Mouse (Mus musculus) intestine, embryonic 14.5 days (tissue): ENCODE data around the gene Emilin3. TPM values are rescaled to one million over a fixed set of nuclear protein-coding genes. Genes with fewer than 3 reads are reported as not detected.

Experiments
- ATAC-seq: fragments of 200-750 bp; cut with Nextera tagmentation; replicated peaks from 2 replicates; pipeline ENCODE4 v1.8.0; 2017; ENCODE audit warnings: low read depth, moderate number of reproducible peaks, moderate TSS enrichment, moderate library complexity; ENCODE audit not compliant: low FRiP score, low TSS enrichment
- DNase-seq: peaks from one replicate; pipeline ENCODE4 v3.0.0-alpha.2; 2018; ENCODE audit warnings: low spot score
- H3K27ac ChIP-seq: fragments of 300-500 bp; sonication (generic); 2 replicates; pipeline ENCODE4 v1.5.1; 2014; ENCODE audit warnings: low read depth, mild to moderate bottlenecking, control low read depth
- H3K27me3 ChIP-seq: fragments of 300-500 bp; sonication (generic); replicated peaks from 2 replicates; pipeline ENCODE4 v1.6.1; 2014; ENCODE audit warnings: low read length, control low read depth; ENCODE audit not compliant: control insufficient read depth, insufficient read depth
- H3K36me3 ChIP-seq: fragments of 300-500 bp; sonication (generic); 2 replicates; pipeline ENCODE4 v1.6.1; 2014; ENCODE audit warnings: low read length, control low read depth; ENCODE audit not compliant: control insufficient read depth, insufficient read depth
- H3K4me1 ChIP-seq: fragments of 300-500 bp; sonication (generic); replicated peaks from 2 replicates; pipeline ENCODE4 v1.6.1; 2014; ENCODE audit warnings: low read length, control low read depth, mixed read lengths; ENCODE audit not compliant: control insufficient read depth, insufficient read depth
- H3K4me2 ChIP-seq: fragments of 300-500 bp; sonication (generic); 2 replicates; pipeline ENCODE4 v1.6.1; 2014; ENCODE audit warnings: low read length
- H3K4me3 ChIP-seq: fragments of 300-500 bp; sonication (generic); 2 replicates; pipeline ENCODE4 v1.5.1; 2014; ENCODE audit warnings: low read depth, low read length, control low read depth, mixed read lengths
- H3K9ac ChIP-seq: fragments of 300-500 bp; sonication (generic); 2 replicates; pipeline ENCODE4 v1.6.1; 2014; ENCODE audit warnings: mild to moderate bottlenecking, low read length
- H3K9me3 ChIP-seq: fragments of 300-500 bp; sonication (generic); 2 replicates; pipeline ENCODE4 v1.6.1; 2016; ENCODE audit warnings: low read length, control low read depth; ENCODE audit not compliant: control insufficient read depth
- WGBS: fragments of 180-500 bp; shearing (Covaris S2); extraction: QIAGEN DNeasy Blood & Tissue Kit; methylation state at CpG from one replicate; pipeline ENCODE4 v1.1.7; 2014; 5-methylcytosine and 5-hydroxymethylcytosine counted together
- polyA plus RNA-seq: library from polyadenylated mRNA; unstranded; fragments of >200 nt; fragmentation: Nextera tagmentation; extraction: Ambion mirVana; gene quantifications from 2 replicates; pipeline ENCODE4 v1.2.1, GENCODE M21; 2014

Emilin3 gene
- polyA plus RNA-seq, 1 experiment from 2014 or later, result 29.0 TPM

GRCm38 (mm10) chr2:160931378-160931777 lies 19.2 kb upstream of the Emilin3 start:
- no peak for ATAC-seq
- no peak for DNase-seq
- WGBS, result 94% methylated on average over 5 of the region's 5 CpGs

GRCm38 (mm10) chr2:160925203-160925602 lies 13.1 kb upstream of the Emilin3 start:
- Histone ChIP-seq H3K9me3 (no peaks in the 10 kb centered on the region), H3K4me3 (no peak overlapping the region), H3K4me1 (0 out of 2 replicates have a peak, but pooled peaks cover 5% of the 10 kb centered on the region), H3K4me2 (no peak overlapping the region), H3K27me3 (no peaks in the 10 kb centered on the region), H3K36me3 (no peaks in the 10 kb centered on the region), H3K9ac (no peak overlapping the region), H3K27ac (no peak overlapping the region)
- WGBS, result 75% methylated on average over 9 of the region's 9 CpGs
- ATAC-seq (no peak), DNase-seq (no peak)

More at GRCm38 (mm10) chr2:160931378-160931777, 19.2 kb upstream of the Emilin3 start:
- H3K9ac ChIP-seq, result no peak overlapping the region
- H3K9me3 ChIP-seq, result 0 out of 2 replicates have a peak, but pooled peaks cover 3% of the 10 kb centered on the region
- no peak overlapping the region for H3K4me3 ChIP-seq
- H3K27ac ChIP-seq, result no peak overlapping the region
- no peak overlapping the region for H3K4me2 ChIP-seq
- H3K36me3 ChIP-seq, result no peaks in the 10 kb centered on the region
- H3K27me3 ChIP-seq, result no peaks in the 10 kb centered on the region
- peaks cover 5% of the 10 kb centered on the region; the same call in 1 of the 2 replicates for H3K4me1 ChIP-seq

- no peak overlapping the region for H3K9ac ChIP-seq
- H3K27me3 ChIP-seq, result no peaks in the 10 kb centered on the region
- WGBS, result 61% methylated on average over 6 of the region's 7 CpGs
- no peak overlapping the region for H3K4me3 ChIP-seq
- 0 out of 2 replicates have a peak, but pooled peaks cover 5% of the 10 kb centered on the region for H3K4me1 ChIP-seq
- H3K27ac ChIP-seq, result no peak overlapping the region
- no peaks in the 10 kb centered on the region for H3K36me3 ChIP-seq
- peak; percentile 61 for ATAC-seq
- H3K9me3 ChIP-seq, result no peaks in the 10 kb centered on the region
- H3K4me2 ChIP-seq, result no peak overlapping the region; the same call in 1 of the 2 replicates
- DNase-seq, result no peak
Observed at GRCm38 (mm10) chr2:160921285-160921684, 9.2 kb upstream of the Emilin3 start.

- 71% methylated on average over 2 of the region's 2 CpGs for WGBS
- Histone ChIP-seq H3K36me3 (no peaks in the 10 kb centered on the region), H3K4me1 (peaks cover 15% of the 10 kb centered on the region), H3K4me3 (no peak overlapping the region), H3K27me3 (no peaks in the 10 kb centered on the region), H3K27ac (no peak overlapping the region), H3K9ac (no peak overlapping the region), H3K9me3 (no peaks in the 10 kb centered on the region), H3K4me2 (no peak overlapping the region)
- DNase-seq, result no peak
- ATAC-seq, result no peak
Observed at GRCm38 (mm10) chr2:160918930-160919215, 6.7 kb upstream of the Emilin3 start.

GRCm38 (mm10) chr2:160918154-160918929 lies 6.2 kb upstream of the Emilin3 start:
- no peak overlapping the region for H3K27ac ChIP-seq
- no peak overlapping the region for H3K4me2 ChIP-seq
- no peak overlapping the region for H3K9ac ChIP-seq
- no peaks in the 10 kb centered on the region for H3K9me3 ChIP-seq
- no peaks in the 10 kb centered on the region for H3K36me3 ChIP-seq
- H3K27me3 ChIP-seq, result no peaks in the 10 kb centered on the region
- H3K4me1 ChIP-seq, result peaks cover 15% of the 10 kb centered on the region
- DNase-seq (no peak), ATAC-seq (no peak)
- no peak overlapping the region for H3K4me3 ChIP-seq
- WGBS, result 70% methylated on average over 8 of the region's 8 CpGs

- H3K27me3 ChIP-seq, result 0 out of 2 replicates have a peak, but pooled peaks cover 7% of the 10 kb centered on the region
- H3K4me1 ChIP-seq, result peaks cover 15% of the 10 kb centered on the region
- H3K9ac ChIP-seq, result no peak overlapping the region
- 95% methylated on average over 3 of the region's 3 CpGs for WGBS
- H3K9me3 ChIP-seq, result no peaks in the 10 kb centered on the region
- H3K27ac ChIP-seq, result no peak overlapping the region
- H3K36me3 ChIP-seq, result no peaks in the 10 kb centered on the region
- no peak for ATAC-seq
- no peak overlapping the region for H3K4me3 ChIP-seq
- no peak for DNase-seq
- H3K4me2 ChIP-seq, result no peak overlapping the region
Observed at GRCm38 (mm10) chr2:160917313-160917712, 5.2 kb upstream of the Emilin3 start.

GRCm38 (mm10) chr2:160916714-160917113 lies 4.6 kb upstream of the Emilin3 start:
- Histone ChIP-seq H3K27me3 (peaks cover 10% of the 10 kb centered on the region), H3K4me2 (no peak overlapping the region), H3K4me1 (peaks cover 12% of the 10 kb centered on the region), H3K36me3 (no peaks in the 10 kb centered on the region), H3K4me3 (no peak overlapping the region), H3K27ac (peak overlapping the region; percentile 54; the same call in 1 of the 2 replicates), H3K9ac (no peak overlapping the region), H3K9me3 (no peaks in the 10 kb centered on the region)
- WGBS, result 87% methylated on average over 8 of the region's 8 CpGs
- ATAC-seq (no peak), DNase-seq (no peak)

GRCm38 (mm10) chr2:160915821-160916610 lies 3.9 kb upstream of the Emilin3 start:
- DNase-seq, result no peak
- Histone ChIP-seq H3K9ac (no peak overlapping the region), H3K4me1 (peaks cover 13% of the 10 kb centered on the region), H3K27me3 (peaks cover 13% of the 10 kb centered on the region), H3K4me2 (no peak overlapping the region), H3K36me3 (no peaks in the 10 kb centered on the region), H3K4me3 (no peak overlapping the region), H3K27ac (peak overlapping the region; percentile 78), H3K9me3 (no peaks in the 10 kb centered on the region)
- ATAC-seq, result no peak
- WGBS, result 50% methylated on average over 13 of the region's 13 CpGs
